Mouse (Mus musculus) yolk sac, embryonic 10.5 days (tissue): ENCODE results near the gene Selp.

Source experiments
- DNase-seq: peaks from one replicate; pipeline ENCODE4 v3.0.0-alpha.2; 2017; ENCODE audit warnings: low spot score

Gene Selp

GRCm38 (mm10) chr1:164114947-164115493, at the start of gene Selp:
TSS of gene Selp (plus strand) at chr1:164115264.
- no peak for DNase-seq

- no peak for DNase-seq
These were observed 45.8 kb upstream of the Selp start for GRCm38 (mm10) chr1:164069261-164069660.

GRCm38 (mm10) chr1:164070461-164070860, 44.6 kb upstream of the Selp start:
- DNase-seq = no peak

- DNase-seq = no peak
These were observed 44.0 kb upstream of the Selp start for GRCm38 (mm10) chr1:164071111-164071510.

- no peak for DNase-seq
These were observed 43.1 kb upstream of the Selp start for GRCm38 (mm10) chr1:164072001-164072400.

GRCm38 (mm10) chr1:164073091-164073490, 42.0 kb upstream of the Selp start:
- DNase-seq = no peak

- no peak for DNase-seq
These were observed 41.3 kb upstream of the Selp start for GRCm38 (mm10) chr1:164073803-164074202.

- no peak for DNase-seq
These were observed 40.4 kb upstream of the Selp start for GRCm38 (mm10) chr1:164074606-164075140.

GRCm38 (mm10) chr1:164075416-164075815, 39.6 kb upstream of the Selp start:
- DNase-seq = no peak

- DNase-seq = no peak
These were observed 38.6 kb upstream of the Selp start for GRCm38 (mm10) chr1:164076441-164076840.

GRCm38 (mm10) chr1:164077031-164077430, 38.0 kb upstream of the Selp start:
- no peak for DNase-seq

- no peak for DNase-seq
These were observed 36.7 kb upstream of the Selp start for GRCm38 (mm10) chr1:164078323-164078741.

- no peak for DNase-seq
These were observed 36.0 kb upstream of the Selp start for GRCm38 (mm10) chr1:164079091-164079490.

GRCm38 (mm10) chr1:164083046-164083445, 32.0 kb upstream of the Selp start:
- no peak for DNase-seq

GRCm38 (mm10) chr1:164086797-164087196, 28.3 kb upstream of the Selp start:
- no peak for DNase-seq

GRCm38 (mm10) chr1:164087872-164088271, 27.2 kb upstream of the Selp start:
- DNase-seq = no peak

- DNase-seq = no peak
These were observed 18.3 kb upstream of the Selp start for GRCm38 (mm10) chr1:164096780-164097179.

- no peak for DNase-seq
These were observed 17.2 kb upstream of the Selp start for GRCm38 (mm10) chr1:164097911-164098310.

GRCm38 (mm10) chr1:164098372-164098771, 16.7 kb upstream of the Selp start:
- DNase-seq = no peak

GRCm38 (mm10) chr1:164109763-164110162, 5.3 kb upstream of the Selp start:
- DNase-seq = no peak

GRCm38 (mm10) chr1:164110591-164111329, 4.3 kb upstream of the Selp start:
- DNase-seq = no peak

GRCm38 (mm10) chr1:164114280-164114679, 784 bp upstream of the Selp start:
- no peak for DNase-seq

GRCm38 (mm10) chr1:164115647-164116046, 583 bp downstream of the Selp start:
- DNase-seq = no peak

GRCm38 (mm10) chr1:164117869-164118268, 2.8 kb downstream of the Selp start:
- no peak for DNase-seq
